28 mouse cellular contexts compared by ENCODE assay signal in the genomic region with DNA sequence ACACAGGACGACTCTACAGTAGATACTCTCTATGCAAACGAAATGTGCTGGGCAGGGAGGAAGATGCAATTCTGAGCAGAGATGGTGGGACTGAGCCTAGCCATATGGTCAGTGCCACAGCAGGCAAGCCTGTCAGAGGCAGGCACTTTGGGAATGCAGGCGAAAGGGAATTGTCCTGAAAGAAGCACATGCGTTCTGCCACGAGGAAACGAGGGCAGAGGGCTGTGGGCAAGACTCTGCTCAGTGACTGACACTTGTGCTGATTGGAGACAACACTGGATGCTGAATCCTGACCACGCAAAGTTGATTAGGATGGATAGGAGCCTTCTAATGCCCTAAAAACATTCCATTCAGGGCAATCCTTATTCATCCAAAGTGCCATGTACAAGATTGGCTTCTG.
DNase-seq lines count a peak whose midpoint lies in the region; ATAC-seq and TF ChIP-seq lines count a peak whose summit lies in the region.
"Had no signal": no experiment of that assay in that cellular context is flagged by ENCODE, and none has a peak within 500 bp of the region (broad histone marks: within the 10 kb centered on the region; RNA-seq: fewer than 3 reads in every experiment).

No protein-coding gene starts in this region.

- H3K36me3 ChIP-seq in hindbrain, embryonic 13.5 days, result no peaks in the 10 kb centered on the region
- H3K36me3 ChIP-seq in hindbrain, embryonic 11.5 days (ENCODE audit: control insufficient read depth, insufficient read depth, low read length), result no peaks in the 10 kb centered on the region
- H3K36me3 ChIP-seq in neural tube, embryonic 13.5 days, result no peaks in the 10 kb centered on the region
- no peaks in the 10 kb centered on the region for H3K36me3 ChIP-seq in neural tube, embryonic 15.5 days
- no peaks in the 10 kb centered on the region for H3K36me3 ChIP-seq in lung, postnatal 0 days (ENCODE audit: insufficient read depth, low read length)
- H3K36me3 ChIP-seq: heart, embryonic 10.5 days; heart, embryonic 15.5 days; limb, embryonic 12.5 days; liver, embryonic 15.5 days had no signal

- no peaks in the 10 kb centered on the region for H3K9me3 ChIP-seq in hindbrain, embryonic 13.5 days
- no peaks in the 10 kb centered on the region for H3K9me3 ChIP-seq in hindbrain, embryonic 11.5 days (ENCODE audit: control insufficient read depth, low read length)
- no peaks in the 10 kb centered on the region for H3K9me3 ChIP-seq in neural tube, embryonic 13.5 days
- H3K9me3 ChIP-seq in neural tube, embryonic 15.5 days (replicated peaks), result no peaks in the 10 kb centered on the region
- H3K9me3 ChIP-seq in lung, postnatal 0 days (ENCODE audit: low read length), result no peaks in the 10 kb centered on the region
- H3K9me3 ChIP-seq: forebrain, embryonic 13.5 days; heart, embryonic 10.5 days; heart, embryonic 15.5 days; limb, embryonic 12.5 days; liver, embryonic 15.5 days had no signal

- no peak for TF ChIP-seq CTCF in lung, postnatal 0 days (IDR thresholded peaks at IDR 0.05)

- WGBS in hindbrain, embryonic 13.5 days, result 50% methylated on average over 7 of the region's 7 CpGs
- 66% methylated on average over 7 of the region's 7 CpGs for WGBS in hindbrain, embryonic 11.5 days
- WGBS in neural tube, embryonic 13.5 days, result 54% methylated on average over 7 of the region's 7 CpGs
- WGBS in neural tube, embryonic 15.5 days, result 58% methylated on average over 7 of the region's 7 CpGs
- 64% methylated on average over 7 of the region's 7 CpGs for WGBS in lung, postnatal 0 days

- no peaks in the 10 kb centered on the region for H3K27me3 ChIP-seq in hindbrain, embryonic 13.5 days
- H3K27me3 ChIP-seq in hindbrain, embryonic 11.5 days (ENCODE audit: control insufficient read depth, insufficient read depth, low read length), result no peaks in the 10 kb centered on the region
- no peaks in the 10 kb centered on the region for H3K27me3 ChIP-seq in neural tube, embryonic 13.5 days
- no peaks in the 10 kb centered on the region for H3K27me3 ChIP-seq in neural tube, embryonic 15.5 days (replicated peaks)
- H3K27me3 ChIP-seq in lung, postnatal 0 days (replicated peaks; ENCODE audit: insufficient read depth, low read length), result no peaks in the 10 kb centered on the region
- H3K27me3 ChIP-seq: CH12.LX; forebrain, embryonic 13.5 days; heart, embryonic 15.5 days; limb, embryonic 12.5 days; liver, embryonic 15.5 days had no signal

- peaks cover 11% of the 10 kb centered on the region for H3K4me1 ChIP-seq in hindbrain, embryonic 13.5 days (replicated peaks)
- no peaks in the 10 kb centered on the region for H3K4me1 ChIP-seq in hindbrain, embryonic 11.5 days (replicated peaks; ENCODE audit: control insufficient read depth, insufficient read depth, low read length)
- H3K4me1 ChIP-seq in neural tube, embryonic 13.5 days (replicated peaks), result peaks cover 3% of the 10 kb centered on the region; the same call in 1 of the 2 replicates
- H3K4me1 ChIP-seq in neural tube, embryonic 15.5 days, result no peaks in the 10 kb centered on the region
- no peaks in the 10 kb centered on the region for H3K4me1 ChIP-seq in lung, postnatal 0 days (ENCODE audit: insufficient read depth, low read depth, low read length)
- H3K4me1 ChIP-seq: heart, embryonic 10.5 days; heart, embryonic 15.5 days; limb, embryonic 12.5 days; liver, embryonic 15.5 days had no signal

- no peak overlapping the region for H3K4me3 ChIP-seq in hindbrain, embryonic 13.5 days
- no peak overlapping the region for H3K4me3 ChIP-seq in hindbrain, embryonic 11.5 days (ENCODE audit: low read depth, low read length)
- H3K4me3 ChIP-seq in neural tube, embryonic 13.5 days, result no peak overlapping the region
- H3K4me3 ChIP-seq in neural tube, embryonic 15.5 days (replicated peaks), result no peak overlapping the region
- no peak overlapping the region for H3K4me3 ChIP-seq in lung, postnatal 0 days (ENCODE audit: low read depth, low read length)
- H3K4me3 ChIP-seq: forebrain, embryonic 13.5 days; heart, embryonic 10.5 days; heart, embryonic 15.5 days; limb, embryonic 12.5 days; liver, embryonic 15.5 days had no signal

- no peak for ATAC-seq in hindbrain, embryonic 13.5 days (ENCODE audit: low FRiP score)
- ATAC-seq in hindbrain, embryonic 11.5 days (ENCODE audit: low FRiP score), result no peak
- no peak for ATAC-seq in neural tube, embryonic 13.5 days (ENCODE audit: low read depth)
- no peak for ATAC-seq in neural tube, embryonic 15.5 days (ENCODE audit: low FRiP score)
- ATAC-seq in lung, postnatal 0 days, result no peak
- ATAC-seq: activated CD4-positive, CD25-positive, alpha-beta regulatory T cell, adult 4 months; forebrain, embryonic 13.5 days; intestine, embryonic 16.5 days had no signal

- H3K27ac ChIP-seq in hindbrain, embryonic 13.5 days, result peak overlapping the region; percentile 44
- H3K27ac ChIP-seq in hindbrain, embryonic 11.5 days (ENCODE audit: low read depth, low read length), result no peak overlapping the region
- peak overlapping the region; percentile 38; the same call in 1 of the 2 replicates for H3K27ac ChIP-seq in neural tube, embryonic 13.5 days (replicated peaks)
- H3K27ac ChIP-seq in neural tube, embryonic 15.5 days (replicated peaks), result no peak overlapping the region
- no peak overlapping the region for H3K27ac ChIP-seq in lung, postnatal 0 days (ENCODE audit: low read length)
- H3K27ac ChIP-seq: forebrain, embryonic 13.5 days; heart, embryonic 10.5 days; heart, embryonic 15.5 days; kidney, postnatal 0 days; limb, embryonic 12.5 days; liver, embryonic 15.5 days; stomach, postnatal 0 days had no signal

- no peak overlapping the region for H3K9ac ChIP-seq in hindbrain, embryonic 13.5 days
- no peak overlapping the region for H3K9ac ChIP-seq in hindbrain, embryonic 11.5 days (ENCODE audit: low read depth, low read length)
- H3K9ac ChIP-seq in neural tube, embryonic 13.5 days, result no peak overlapping the region
- H3K9ac ChIP-seq in neural tube, embryonic 15.5 days (replicated peaks), result no peak overlapping the region
- H3K9ac ChIP-seq in lung, postnatal 0 days (replicated peaks; ENCODE audit: low read depth), result no peak overlapping the region
- H3K9ac ChIP-seq: forebrain, embryonic 13.5 days; heart, embryonic 15.5 days; limb, embryonic 12.5 days; liver, embryonic 15.5 days; lung, embryonic 14.5 days had no signal

- TF ChIP-seq EP300 in lung, postnatal 0 days (IDR thresholded peaks at IDR 0.05), result no peak

- peak; percentile 36 for DNase-seq in cerebellum, postnatal 10 days
- DNase-seq in cerebellum, adult 9-11 months, result no peak
- DNase-seq in hindbrain, embryonic 11.5 days (ENCODE audit: low spot score), result no peak
- no peak for DNase-seq in layer of hippocampus, adult 8-10 months (ENCODE audit: low spot score in 2 of 2)
- no peak for DNase-seq in lung, postnatal 0 days (ENCODE audit: low spot score)
- DNase-seq: adrenal gland, adult 8-10 months; cerebellum, adult 9-10 months; gastrocnemius, postnatal 25 days; heart, adult 11 months; kidney, adult 8-10 months; layer of hippocampus, adult 9-11 months; lung, embryonic 14.5 days; right cerebral cortex, postnatal 4 days; thymus, adult 18-20 months; thymus, postnatal 25 days had no signal

- no peak overlapping the region for H3K4me2 ChIP-seq in hindbrain, embryonic 13.5 days
- no peak overlapping the region for H3K4me2 ChIP-seq in hindbrain, embryonic 11.5 days (replicated peaks; ENCODE audit: low read depth, low read length)
- H3K4me2 ChIP-seq in neural tube, embryonic 13.5 days, result no peak overlapping the region
- H3K4me2 ChIP-seq in neural tube, embryonic 15.5 days, result no peak overlapping the region
- no peak overlapping the region for H3K4me2 ChIP-seq in lung, postnatal 0 days (replicated peaks; ENCODE audit: low read depth, low read length)
- H3K4me2 ChIP-seq: forebrain, embryonic 13.5 days; heart, embryonic 15.5 days; limb, embryonic 12.5 days; liver, embryonic 15.5 days; lung, embryonic 14.5 days had no signal

Comparison
In these comparisons a context has a peak if more than half of its experiments do, and no peak if none do; other contexts are left out.
1. DNase-seq: peak in cerebellum, postnatal 10 days (2 of 2); none in cerebellum, adult 9-11 months (single experiment), hindbrain, embryonic 11.5 days (single experiment), layer of hippocampus, adult 8-10 months (0 of 2) and lung, postnatal 0 days (single experiment).
2. H3K27ac ChIP-seq: peak in hindbrain, embryonic 13.5 days (single experiment) and neural tube, embryonic 13.5 days (single experiment); none in hindbrain, embryonic 11.5 days (single experiment), neural tube, embryonic 15.5 days (single experiment) and lung, postnatal 0 days (single experiment).